Mouse (Mus musculus) fibroblast of lung, adult 2 months (primary cell): ENCODE data around the gene Gm5592.
"Not testable (repeated sequence)": the region's sequence is repeated elsewhere in the genome, so short reads cannot be mapped to it uniquely, and the experiment has no call there.

Experiments
- DNase-seq: peaks from one replicate; pipeline ENCODE4 v3.0.0-alpha.2; 2011; ENCODE audit warnings: low read depth

The Gm5592 gene

GRCm38 (mm10) chr7:41153541-41153940, at the start of gene Gm5592:
Gene Gm5592 (plus strand): TSS chr7:41153841.
- not testable (repeated sequence) for DNase-seq

DNA sequence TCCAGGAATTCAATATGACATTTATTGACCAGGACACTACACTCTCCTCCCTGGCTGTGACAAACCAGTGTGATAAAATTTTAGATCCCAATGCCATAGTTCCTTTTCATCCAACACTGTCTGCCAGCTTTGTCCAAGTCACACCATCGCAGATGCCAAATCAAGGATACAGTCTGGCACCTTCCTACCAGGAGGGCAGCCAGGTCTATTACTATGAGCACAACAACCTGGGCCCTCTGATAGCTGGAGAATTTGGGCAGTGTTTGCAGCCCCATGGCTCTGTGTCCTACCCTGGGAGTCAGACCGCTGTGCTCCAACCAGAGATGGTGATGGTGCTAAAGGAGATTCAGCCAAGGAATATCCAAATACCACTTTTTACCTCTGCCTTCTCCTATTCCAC, 2.2 kb downstream of the Gm5592 start:
- DNase-seq: not testable (repeated sequence)

- not testable (repeated sequence) for DNase-seq
Measured at GRCm38 (mm10) chr7:41157879-41158278, 4.2 kb downstream of the Gm5592 start.

- DNase-seq: not testable (repeated sequence)
Measured at GRCm38 (mm10) chr7:41158562-41158961, 4.9 kb downstream of the Gm5592 start.

- DNase-seq: no peak
Measured at GRCm38 (mm10) chr7:41193671-41194070, 40.0 kb downstream of the Gm5592 start.
